Mouse (Mus musculus): ENCODE measurements around the gene Ninj2. TPM values are rescaled to one million over a fixed set of nuclear protein-coding genes. Genes with fewer than 3 reads are reported as not detected.

The Ninj2 gene
- total RNA-seq, 4 experiments from 2014 or later: not detected

DNA sequence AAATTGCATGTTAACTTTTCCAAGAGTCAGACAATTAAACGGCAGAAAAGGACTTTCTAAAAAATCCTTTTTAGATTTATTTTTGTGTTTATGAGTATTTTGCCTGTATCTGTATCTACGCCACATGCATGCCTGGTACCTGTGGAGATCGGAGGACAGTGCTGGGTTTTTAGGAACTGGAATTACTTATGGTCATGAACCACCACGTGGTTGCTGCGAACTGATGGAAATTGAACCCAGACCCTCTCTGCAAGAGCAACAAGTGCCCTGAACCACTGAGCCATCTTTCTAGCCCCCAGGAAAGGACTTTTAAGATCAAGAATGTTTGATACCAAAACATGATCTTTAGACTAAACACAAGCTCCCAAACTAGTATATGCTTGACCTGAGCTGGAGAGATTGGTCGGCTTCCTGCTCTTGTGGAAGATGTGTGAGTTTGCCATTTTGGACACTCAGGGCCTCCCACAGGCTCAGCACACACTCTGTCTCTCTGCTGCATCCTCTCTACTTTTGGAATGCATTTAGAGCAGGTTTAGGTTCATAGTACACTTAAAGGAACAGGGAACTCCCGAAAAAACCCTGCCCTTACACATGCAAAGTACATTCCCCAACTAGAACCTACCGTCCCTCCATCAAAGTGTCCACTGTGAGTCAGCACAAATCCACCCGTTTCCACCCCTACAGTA lies 1.1 kb downstream of the Ninj2 start:
- DNase-seq: no peak

DNA sequence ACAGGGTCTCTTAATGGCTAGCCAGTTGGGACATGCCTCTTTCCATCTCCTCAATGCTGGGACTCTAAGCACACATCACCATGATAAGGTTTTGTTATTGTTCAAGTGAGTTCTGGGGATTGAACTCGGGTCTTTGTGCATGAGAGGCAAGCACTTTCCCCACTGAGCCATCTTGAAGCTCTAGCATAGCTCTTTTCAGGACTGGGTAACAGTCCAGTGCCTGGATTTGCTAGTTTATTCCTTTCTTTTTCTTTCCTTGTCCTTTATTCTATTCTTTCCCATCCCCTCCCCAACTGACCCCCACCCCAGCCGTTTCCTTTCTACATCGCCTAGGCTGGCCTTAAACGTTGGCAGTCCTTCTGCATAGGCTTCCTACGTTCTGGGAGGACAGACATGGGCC lies 1.9 kb downstream of the Ninj2 start:
- no peak for DNase-seq

DNA sequence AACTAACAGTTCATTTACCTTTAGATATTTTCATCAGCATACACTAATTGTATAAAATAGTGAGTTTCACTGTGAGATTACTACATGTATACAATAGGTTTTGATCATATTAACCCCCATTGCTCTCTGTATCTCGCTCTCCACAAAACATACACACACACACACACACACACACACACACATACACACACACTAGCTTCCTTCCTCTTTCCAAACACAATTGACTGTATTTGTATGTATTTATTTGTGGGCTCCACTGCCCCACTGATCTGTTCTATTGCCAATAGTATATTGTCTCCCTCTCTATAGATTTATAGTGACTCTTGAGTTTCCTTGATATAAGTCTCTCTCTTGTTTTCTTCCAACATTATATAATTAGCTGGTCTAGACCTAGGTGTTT lies 2.4 kb downstream of the Ninj2 start:
- DNase-seq: no peak

DNA sequence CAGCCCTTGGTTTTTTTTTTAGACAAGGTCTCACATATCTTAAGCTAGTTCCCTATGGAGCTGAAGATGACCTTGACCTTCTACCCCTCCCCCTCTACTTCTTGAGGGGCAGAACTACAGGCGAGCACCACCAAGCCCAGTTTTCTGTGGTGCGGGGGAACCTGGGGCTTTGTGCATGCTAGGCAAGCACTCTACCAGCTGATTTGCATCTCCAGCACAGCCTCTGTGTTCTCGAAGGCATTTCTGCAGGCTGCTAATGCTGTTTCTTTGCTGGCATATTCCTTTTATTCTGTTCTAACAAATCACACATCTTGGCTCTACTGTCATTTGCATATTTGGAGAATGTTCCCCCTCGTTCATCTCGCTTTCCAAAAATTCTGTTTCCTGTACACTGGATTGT lies 6.2 kb downstream of the Ninj2 start:
- no peak for DNase-seq

DNA sequence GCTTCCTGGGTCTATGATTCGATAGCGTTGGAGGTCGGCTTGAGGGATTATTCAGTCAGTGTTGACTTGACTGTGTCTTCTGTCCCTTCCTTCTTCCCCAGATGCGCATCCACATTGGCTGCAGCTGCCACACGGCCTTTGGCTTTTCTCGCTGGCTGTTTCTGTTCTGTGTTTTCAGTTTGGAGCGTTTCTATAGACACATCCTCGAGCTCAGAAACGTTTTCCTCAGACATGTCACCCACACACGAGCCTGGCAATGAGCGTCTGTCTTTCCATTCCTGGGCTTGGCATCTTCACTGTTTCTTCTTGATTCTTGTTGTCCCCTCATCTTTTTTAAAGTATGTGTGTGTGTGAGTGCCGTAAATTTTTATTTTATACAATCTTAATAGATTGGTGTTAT lies 8.1 kb downstream of the Ninj2 start:
- DNase-seq: no peak

DNA sequence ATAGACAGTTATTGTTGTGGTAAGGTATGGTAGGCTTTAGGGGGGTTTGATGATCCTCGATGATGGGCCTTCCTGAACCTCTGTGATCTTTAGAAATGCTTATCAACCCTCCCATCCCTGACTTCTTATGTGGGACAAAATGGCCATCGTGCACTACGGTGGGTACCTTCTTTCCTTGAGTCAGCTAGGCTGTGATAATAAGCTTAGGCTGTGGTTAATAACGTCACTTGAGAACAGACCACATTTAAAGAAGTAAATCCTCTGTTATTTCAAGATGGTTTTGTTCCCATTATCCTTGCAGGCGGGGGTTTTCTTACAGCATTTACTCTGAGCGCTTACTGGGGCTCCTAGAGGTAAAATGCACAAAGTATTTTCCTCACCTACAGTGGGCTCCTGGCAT lies 8.8 kb downstream of the Ninj2 start:
- no peak for DNase-seq

DNA sequence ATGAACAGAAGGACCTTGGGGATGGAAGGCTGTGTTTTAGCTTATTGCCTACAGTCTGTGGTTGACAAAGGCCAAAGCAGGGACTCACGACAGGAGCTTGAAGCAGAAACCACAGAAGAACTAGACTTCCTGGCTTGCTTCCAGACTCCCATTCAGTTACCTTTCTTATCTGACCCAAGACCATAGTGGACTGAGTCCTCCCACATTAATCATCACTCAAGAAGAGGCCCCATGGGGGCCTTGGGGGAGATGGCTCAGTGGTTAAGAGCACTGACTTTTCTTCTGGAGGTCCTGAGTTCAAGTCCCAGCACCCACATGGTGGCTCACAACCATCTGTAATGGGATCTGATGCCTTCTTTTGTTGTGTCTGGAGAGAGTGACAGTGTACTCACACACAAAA lies 10.0 kb downstream of the Ninj2 start:
- DNase-seq: no peak

DNA sequence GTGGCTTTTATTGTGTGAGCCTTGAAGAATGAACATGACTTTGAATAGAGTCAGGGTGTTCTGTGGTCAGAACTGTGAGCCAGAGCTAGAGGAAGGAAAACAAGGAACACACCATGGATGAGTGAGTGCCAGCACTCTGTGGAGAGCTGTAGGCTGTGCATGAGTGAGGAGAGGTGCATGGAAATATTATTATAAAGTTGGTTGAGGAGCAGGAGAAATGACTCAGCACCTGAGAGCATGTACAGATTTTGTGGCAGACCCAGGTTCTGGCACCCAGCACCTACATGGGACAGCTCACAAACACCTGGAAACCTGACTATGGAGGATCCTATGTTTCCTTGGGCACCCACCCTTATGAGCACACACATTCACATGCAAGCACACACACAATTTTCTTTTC lies 11.9 kb downstream of the Ninj2 start:
- DNase-seq: no peak

DNA sequence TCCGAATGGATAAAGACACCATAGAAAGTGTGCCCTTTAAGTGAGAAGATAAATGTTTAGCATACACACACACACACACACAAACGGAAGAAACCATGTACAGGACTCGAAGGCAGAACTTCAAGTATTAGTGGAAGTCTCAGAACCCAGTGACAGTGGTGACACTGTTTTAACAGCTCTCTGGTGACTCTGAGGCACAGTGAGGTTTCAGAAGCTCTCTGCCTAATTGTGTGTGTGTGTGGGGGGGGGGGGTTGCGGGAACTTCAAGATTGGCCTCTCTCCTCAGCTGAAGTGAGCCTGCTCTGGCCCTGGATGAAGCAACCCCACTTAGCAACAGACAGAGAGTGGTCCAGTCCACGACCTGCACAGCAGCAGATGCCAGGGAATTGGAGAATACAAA lies 14.4 kb downstream of the Ninj2 start:
- DNase-seq: no peak

DNA sequence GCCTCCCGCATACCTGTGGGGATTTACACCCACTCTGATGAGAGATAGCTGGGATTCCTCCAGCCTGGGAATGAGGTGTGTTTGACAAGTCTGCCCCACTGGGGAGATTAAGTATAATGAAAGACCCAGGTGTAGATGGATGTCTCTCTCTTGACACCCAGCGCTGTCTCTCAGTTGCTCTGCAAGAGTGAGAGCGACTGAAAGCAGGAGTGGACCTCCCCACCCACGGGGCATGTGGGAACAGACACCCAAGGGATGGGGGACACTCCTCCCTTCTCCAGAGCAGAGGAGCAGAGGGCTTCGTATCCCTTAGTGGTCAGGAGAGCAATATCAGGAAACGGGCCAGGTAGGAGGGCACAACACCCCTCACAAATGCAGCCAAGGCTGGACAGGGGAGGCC lies 14.9 kb downstream of the Ninj2 start:
- DNase-seq: no peak

DNA sequence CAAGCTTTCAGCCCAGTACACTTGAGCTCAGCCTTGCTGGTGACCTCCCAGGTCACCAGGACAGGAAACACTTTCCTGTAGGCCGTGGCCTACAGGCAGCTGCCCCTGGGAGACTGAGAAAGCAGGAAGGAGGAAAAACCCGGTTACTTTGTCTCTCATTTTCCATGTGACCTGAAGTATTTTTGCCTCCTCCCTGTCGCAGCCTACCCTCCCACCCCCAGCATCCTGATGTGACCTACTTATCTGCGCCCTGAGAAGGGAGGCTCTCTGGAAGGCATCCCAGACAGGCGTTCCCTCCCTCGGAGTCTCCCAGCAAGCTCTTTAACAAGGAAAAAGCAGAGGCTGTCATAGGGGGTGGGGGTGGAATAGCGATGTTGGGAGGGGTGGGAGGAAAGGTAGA lies 16.0 kb downstream of the Ninj2 start:
- peak; percentile 58 for DNase-seq

DNA sequence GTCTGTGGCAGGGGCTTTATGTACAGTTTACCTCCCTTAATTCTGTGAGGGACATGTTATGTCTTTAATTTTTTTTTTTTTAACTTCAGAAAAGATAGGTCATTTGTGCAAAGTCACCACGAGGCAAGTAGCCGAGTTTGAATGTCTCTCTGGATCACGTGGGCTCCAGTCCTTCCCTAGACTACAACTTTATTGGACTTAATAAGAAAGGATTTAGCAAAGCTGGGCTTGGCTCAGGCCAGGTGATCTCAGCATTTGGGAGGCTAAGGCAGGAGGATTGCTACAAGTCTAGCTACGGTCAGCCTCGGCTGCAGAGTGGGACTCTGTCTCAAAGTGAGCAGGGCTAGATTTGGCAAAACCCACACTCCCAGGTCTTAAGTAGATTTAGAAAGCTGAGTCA lies 16.8 kb downstream of the Ninj2 start:
- DNase-seq: no peak

DNA sequence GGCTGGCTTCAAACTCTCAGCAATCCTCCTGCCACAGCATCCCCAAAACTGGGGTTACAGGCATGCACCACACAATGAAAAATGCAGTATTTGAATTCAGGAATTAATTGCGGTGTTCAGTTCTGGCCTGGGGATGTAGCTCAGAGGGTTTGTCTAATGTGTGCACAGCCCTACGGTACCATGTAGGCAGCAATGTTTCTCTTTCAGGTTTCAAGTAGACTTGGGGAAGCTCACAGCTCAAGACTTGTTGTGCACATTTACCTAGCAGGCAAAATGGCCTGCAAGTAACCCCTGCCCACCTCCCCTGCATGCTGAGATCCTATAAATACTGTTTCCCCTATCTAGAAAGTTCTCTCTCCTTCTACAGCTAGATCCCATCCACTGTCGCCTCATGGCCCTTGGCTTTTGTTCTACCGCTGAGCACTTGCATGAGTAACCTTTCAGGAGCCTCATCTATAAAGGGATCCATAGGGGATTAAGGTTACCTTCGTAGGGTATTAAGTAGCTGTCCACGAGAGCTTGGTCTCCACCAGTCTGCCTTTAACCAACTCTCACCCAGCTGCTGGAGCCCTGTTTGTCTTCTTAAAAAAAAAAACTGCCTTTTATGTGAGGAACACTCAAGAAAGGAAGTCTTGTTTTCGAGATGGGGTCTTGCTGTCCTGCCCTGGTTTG lies 17.7 kb downstream of the Ninj2 start:
- DNase-seq: no peak

DNA sequence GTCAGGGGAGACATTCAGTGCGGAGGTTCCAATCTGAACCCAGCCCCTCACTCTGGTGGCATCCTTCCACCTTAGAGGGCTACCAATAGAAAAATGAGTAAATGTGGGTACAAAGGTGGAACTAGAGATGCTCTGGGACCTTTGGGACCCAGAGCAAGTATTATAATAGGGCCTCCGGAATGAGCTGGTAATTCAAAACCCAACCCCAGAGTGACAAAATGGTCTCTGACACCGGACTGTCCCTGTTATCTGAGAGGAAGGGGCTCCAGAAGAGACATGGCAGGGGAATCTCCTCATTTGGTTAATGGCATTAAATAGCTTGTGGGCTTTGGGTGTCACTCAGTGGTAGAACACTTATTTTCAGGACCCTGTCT lies 18.2 kb downstream of the Ninj2 start:
- no peak for DNase-seq

DNA sequence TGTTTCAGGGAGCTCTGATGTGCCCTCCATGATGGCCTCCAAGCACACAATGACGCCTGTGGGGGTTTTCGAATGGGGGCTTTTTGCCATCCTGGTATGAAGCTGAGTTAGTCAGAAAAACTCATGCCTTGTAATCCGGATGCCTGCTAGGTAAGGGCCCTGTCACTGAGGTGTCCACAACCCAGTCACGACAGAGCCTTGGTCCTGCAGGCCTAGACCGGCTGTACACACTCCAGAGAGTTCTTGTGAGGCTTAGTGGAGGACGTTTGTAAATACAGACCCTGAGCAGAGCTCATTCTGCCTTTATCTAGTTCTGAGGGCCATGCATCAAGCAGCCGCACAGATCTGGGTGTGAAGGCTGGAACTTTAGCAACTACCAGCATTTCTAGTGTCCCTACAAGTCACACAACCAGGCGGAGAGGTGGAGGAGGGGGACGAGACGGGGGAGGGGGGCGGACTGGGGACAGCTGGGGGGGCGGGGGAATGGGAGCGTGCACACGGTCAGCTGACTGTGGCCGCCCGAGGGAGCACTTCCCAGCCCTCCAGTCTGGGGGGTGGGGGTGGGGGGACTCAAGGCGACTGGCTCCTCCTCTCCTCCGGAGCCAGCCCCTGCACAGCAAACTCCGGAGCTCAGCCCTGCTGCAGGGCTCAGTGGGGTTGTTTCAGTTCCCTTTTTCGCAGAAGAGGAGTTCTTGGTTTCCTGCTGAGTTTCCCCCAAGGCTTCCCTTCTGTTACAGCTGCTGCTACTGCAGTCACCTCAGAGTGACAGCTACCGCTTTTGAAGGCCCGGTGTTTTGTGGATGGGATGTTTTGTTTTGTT lies 19.0 kb downstream of the Ninj2 start:
- peak; percentile 61 for DNase-seq

DNA sequence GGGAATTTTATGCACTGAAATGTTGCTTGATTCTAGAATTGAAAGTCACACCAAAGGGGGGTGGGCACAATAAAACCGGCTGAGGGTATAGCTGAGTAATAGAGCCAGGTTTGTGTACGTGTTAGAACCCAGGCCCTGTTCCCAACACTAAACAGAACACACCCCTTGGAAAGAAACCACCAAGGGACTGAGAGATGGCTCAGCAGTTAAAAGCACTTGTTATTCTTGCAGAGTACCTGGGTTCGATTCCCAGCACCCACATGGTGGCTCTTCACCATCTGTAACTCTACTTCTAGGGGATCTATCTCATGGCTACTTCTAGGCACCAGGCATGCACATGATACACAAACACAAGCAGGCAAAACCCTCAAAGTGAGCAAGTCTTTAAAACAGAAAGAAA lies 20.7 kb downstream of the Ninj2 start:
- DNase-seq: no peak

DNA sequence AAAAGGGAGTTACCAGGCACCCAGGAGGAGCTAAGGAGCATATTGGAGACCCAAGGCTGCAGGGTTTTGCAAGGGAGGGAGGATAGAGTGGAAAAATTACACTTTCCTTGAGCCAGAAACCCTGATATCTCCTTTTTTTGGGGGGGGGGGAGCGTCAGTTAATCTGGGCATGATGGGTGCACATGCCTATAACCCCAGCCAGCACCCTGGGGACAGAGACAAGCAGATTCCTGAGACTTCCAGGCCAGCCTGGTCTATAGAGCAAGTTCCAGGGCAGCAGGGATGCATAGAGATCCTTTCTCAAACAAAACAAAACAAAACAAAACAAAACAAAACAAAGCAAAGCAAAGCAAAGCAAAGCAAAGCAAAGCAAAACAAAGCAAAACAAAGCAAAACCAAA lies 21.1 kb downstream of the Ninj2 start:
- DNase-seq: no peak

DNA sequence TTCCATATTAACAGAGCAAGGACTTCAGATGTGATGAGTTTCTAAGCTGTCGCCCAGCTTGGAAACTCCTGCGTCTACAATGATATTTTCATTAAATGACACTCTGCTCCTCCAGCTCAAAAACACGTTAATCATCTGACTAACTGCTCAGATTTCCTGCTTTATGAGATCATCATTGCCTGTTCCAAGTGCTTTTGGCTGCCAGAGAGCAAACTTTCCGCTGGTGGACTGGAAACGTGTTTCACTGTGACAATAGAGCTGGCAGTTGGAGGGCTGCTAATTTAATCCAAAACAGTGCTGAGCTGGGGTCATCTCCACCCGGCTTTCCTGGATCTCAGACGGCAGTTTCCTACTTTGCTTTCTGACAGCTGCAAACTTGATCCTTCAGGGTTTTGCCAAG lies 21.5 kb downstream of the Ninj2 start:
- peak; percentile 73 for DNase-seq

DNA sequence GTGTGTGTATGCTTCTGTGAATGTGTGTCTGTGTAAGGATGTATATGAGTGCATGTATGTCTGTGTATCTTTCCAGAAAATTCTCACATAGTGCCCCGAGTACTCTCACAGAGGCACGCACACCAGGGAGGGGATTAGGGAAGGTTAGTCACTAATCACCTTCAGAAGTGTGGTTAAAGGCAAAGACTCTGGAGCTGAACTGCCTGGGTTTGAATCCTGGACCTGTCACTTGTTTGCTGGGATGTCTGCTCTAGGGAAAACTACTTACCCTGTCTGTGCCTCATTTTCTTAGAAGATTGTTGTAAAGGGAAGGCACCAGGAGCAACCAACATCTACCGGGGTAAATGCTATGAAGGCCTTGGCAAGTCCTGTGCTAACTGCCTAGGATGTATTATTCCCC lies 22.3 kb downstream of the Ninj2 start:
- no peak for DNase-seq

DNA sequence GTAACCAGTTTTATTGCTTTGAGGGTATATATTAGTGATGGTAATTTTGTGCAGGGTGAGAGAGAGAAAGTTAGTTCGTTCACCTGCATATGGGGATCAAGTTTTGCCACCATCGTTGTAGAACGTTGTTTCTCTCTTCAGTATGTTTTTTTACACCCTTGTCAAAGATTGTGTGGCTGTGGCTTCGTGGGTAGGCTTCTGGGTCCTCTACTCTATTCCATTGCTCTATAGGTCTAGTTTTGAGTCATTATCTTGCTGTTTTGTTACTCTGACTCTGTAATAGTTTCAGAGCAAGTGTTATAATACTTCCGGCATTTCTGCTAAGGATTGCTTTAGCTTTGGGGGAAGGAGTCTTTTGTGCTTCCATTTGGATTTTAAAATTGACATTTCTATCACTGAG lies 26.7 kb downstream of the Ninj2 start:
- no peak for DNase-seq

DNA sequence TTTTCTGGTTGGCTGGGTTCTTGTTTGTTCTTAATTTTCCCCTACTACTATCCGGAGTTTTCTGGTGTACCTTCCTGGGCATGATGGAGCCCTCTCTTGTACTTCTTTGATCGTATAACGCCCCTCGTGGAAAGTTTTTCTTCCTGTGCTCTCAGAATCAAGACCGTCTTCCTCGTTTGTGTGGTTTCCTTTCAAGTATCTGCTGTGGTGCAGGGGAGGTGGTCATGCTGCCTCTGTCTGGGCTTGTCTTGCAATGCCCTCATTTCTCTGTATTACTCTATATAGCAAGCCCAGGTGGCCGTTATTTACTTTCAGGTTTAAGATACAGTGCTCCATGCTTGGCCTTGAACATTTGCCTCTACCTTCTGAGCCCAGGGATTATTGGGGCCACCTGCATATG lies 31.5 kb downstream of the Ninj2 start:
- DNase-seq: no peak

DNA sequence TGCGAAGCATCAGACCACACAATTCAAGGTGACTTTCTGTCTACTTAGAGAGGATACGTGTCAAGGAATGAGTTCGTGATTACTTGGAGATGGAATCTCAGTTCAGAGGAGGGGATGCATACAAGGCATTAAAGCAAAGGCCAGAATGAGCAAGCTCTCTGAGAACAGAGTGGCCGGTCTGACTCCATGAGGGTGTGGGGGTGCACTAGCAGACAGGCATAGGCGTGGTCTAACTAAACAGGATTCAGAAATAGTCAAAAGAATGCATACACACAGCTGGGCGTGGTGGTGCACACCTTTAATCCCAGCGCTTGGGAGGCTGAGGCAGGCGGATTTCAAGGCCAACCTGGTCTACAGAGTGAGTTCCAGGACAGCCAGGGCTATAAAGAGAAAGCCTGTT lies 33.3 kb downstream of the Ninj2 start:
- DNase-seq: no peak

DNA sequence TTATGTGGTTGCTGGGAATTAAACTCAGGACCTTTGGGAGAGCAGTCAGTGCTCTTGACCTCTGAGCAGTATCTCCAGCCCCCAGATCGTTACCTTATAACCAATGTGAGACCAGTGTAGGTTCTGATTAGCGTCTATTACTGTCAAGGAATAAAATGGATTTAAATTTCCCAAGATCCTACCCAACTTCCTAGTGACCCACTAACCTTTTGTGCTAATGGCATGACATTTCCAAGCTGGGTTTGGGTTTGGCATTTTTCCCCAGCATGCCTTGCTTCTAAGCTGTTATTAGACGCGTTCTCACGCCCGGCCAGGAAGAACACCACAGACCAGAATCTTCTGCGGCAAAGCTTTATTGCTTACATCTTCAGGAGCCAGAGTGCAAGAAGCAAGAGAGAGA lies 34.2 kb downstream of the Ninj2 start:
- no peak for DNase-seq

DNA sequence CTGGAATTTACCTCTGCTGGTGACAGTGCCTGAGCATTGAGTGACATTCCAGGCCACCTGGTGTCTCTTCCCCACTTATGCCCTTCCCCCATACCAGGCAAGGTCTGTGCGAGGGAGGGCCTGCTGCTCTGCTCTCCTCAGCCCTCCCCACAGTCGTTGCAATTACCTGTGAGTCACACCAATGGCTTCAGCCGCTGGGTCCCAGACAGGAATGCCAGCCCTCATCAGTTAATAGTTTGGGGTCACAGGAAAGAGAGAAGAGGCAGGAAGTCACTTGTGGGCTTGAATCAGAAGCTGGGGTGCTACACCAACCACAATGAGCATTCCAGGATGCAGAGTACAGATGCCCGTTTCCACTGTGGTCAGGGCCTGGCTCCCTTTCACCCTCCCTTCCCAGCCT lies 41.6 kb downstream of the Ninj2 start:
- DNase-seq: no peak
